Mouse (Mus musculus): Measurements from ENCODE around the gene Brdt.

GRCm38 (mm10) chr5:107410305-107410704, 79.3 kb downstream of the Brdt start:
- no peak for TF ChIP-seq MAFK (IDR thresholded peaks at IDR 0.05; ENCODE audit: insufficient read depth, low read depth, low read length)
- no peak for TF ChIP-seq ZNF384 (IDR thresholded peaks at IDR 0.05; ENCODE audit: low read depth, low read length)

Measured in ES-E14 (cell line).